Mouse (Mus musculus) E14TG2a.4 (cell line): ENCODE measurements at regions not wholly inside any gene's neighbourhood (a gene's known extent, or its start where the extent isn't known, plus 50 kb on each side); places are given as distances from the start of the nearest gene placed in this dataset.

ENCODE experiments used
- H3K27me3 ChIP-seq: 2 replicates; pipeline ENCODE4 v1.6.1; 2014; ENCODE audit warnings: low read length, control low read depth; ENCODE audit not compliant: insufficient read depth
- H3K36me3 ChIP-seq: 2 replicates; pipeline ENCODE4 v1.6.1; 2014; ENCODE audit warnings: low read length, control low read depth; ENCODE audit not compliant: insufficient read depth
- H3K4me1 ChIP-seq: replicated peaks from 2 replicates; pipeline ENCODE4 v1.6.1; 2014; ENCODE audit warnings: low read depth, low read length, control low read depth
- H3K4me3 ChIP-seq: replicated peaks from 2 replicates; pipeline ENCODE4 v1.5.1; 2014; ENCODE audit warnings: mild to moderate bottlenecking, low read length
- H3K9me3 ChIP-seq: 2 replicates; pipeline ENCODE4 v1.6.1; 2014; ENCODE audit warnings: low read length, control low read depth
- CTCF ChIP-seq: conservative IDR thresholded peaks from 2 replicates; pipeline ENCODE4 v1.5.1; 2014; ENCODE audit warnings: low read length
- NANOG ChIP-seq: IDR thresholded peaks from 2 replicates; pipeline ENCODE4 v1.6.1; 2014; ENCODE audit warnings: borderline replicate concordance, low read length, mixed read lengths
- POU5F1 ChIP-seq: IDR thresholded peaks from 2 replicates; pipeline ENCODE4 v1.6.1; 2014; ENCODE audit warnings: low read length, borderline replicate concordance

GRCm38 (mm10) chr13:73405720-73406629, 61.0 kb upstream of the Lpcat1 start:
- peaks cover 11% of the 10 kb centered on the region for H3K9me3 ChIP-seq
- H3K36me3 ChIP-seq = no peaks in the 10 kb centered on the region

GRCm38 (mm10) chr13:73400921-73401320, 66.1 kb upstream of the Lpcat1 start:
- H3K36me3 ChIP-seq = no peaks in the 10 kb centered on the region
- H3K4me1 ChIP-seq = peaks cover 7% of the 10 kb centered on the region
- H3K27me3 ChIP-seq = peaks cover under 1% of the 10 kb centered on the region; the same call in 1 of the 2 replicates
- H3K9me3 ChIP-seq = no peaks in the 10 kb centered on the region
- no peak for TF ChIP-seq POU5F1
- no peak overlapping the region for H3K4me3 ChIP-seq

More at GRCm38 (mm10) chr13:73405720-73406629, 61.0 kb upstream of the Lpcat1 start:
- Histone ChIP-seq H3K4me3 (peak overlapping the region; percentile 37), H3K27me3 (peaks cover 15% of the 10 kb centered on the region), H3K4me1 (peaks cover 8% of the 10 kb centered on the region)
- peak; percentile 37; the same call in 1 of the 2 replicates for TF ChIP-seq CTCF
- TF ChIP-seq POU5F1 = no peak
- no peak for TF ChIP-seq NANOG

- H3K4me3 ChIP-seq = no peak overlapping the region
- 0 out of 2 replicates have a peak, but pooled peaks cover 3% of the 10 kb centered on the region for H3K4me1 ChIP-seq
- H3K36me3 ChIP-seq = no peaks in the 10 kb centered on the region
- H3K27me3 ChIP-seq = no peaks in the 10 kb centered on the region
- TF ChIP-seq POU5F1 = no peak
- no peak for TF ChIP-seq NANOG
- TF ChIP-seq CTCF = no peak
- peaks cover 6% of the 10 kb centered on the region for H3K9me3 ChIP-seq
These were observed 68.7 kb upstream of the Ndufs6 start for GRCm38 (mm10) chr13:73397033-73397432.

- Histone ChIP-seq H3K4me1 (0 out of 2 replicates have a peak, but pooled peaks cover 3% of the 10 kb centered on the region), H3K4me3 (no peak overlapping the region), H3K27me3 (no peaks in the 10 kb centered on the region), H3K9me3 (peaks cover 8% of the 10 kb centered on the region), H3K36me3 (no peaks in the 10 kb centered on the region)
- TF ChIP-seq POU5F1 (no peak), CTCF (no peak), NANOG (no peak)
These were observed 67.5 kb upstream of the Ndufs6 start for GRCm38 (mm10) chr13:73395856-73396255.

GRCm38 (mm10) chr13:73389051-73389450, 60.7 kb upstream of the Ndufs6 start:
- H3K4me3 ChIP-seq = no peak overlapping the region
- no peaks in the 10 kb centered on the region for H3K4me1 ChIP-seq
- peaks cover 8% of the 10 kb centered on the region for H3K9me3 ChIP-seq
- no peaks in the 10 kb centered on the region; the same call in 1 of the 2 replicates for H3K27me3 ChIP-seq
- TF ChIP-seq NANOG (no peak), POU5F1 (no peak), CTCF (no peak)
- no peaks in the 10 kb centered on the region for H3K36me3 ChIP-seq

- H3K4me1 ChIP-seq = 0 out of 2 replicates have a peak, but pooled peaks cover 4% of the 10 kb centered on the region
- no peaks in the 10 kb centered on the region for H3K36me3 ChIP-seq
- TF ChIP-seq CTCF = peak; percentile 78
- no peak for TF ChIP-seq POU5F1
- no peaks in the 10 kb centered on the region for H3K9me3 ChIP-seq
- peaks cover 4% of the 10 kb centered on the region; the same call in 1 of the 2 replicates for H3K27me3 ChIP-seq
- no peak overlapping the region for H3K4me3 ChIP-seq
These were observed 55.2 kb upstream of the Ndufs6 start for GRCm38 (mm10) chr13:73383585-73383984.
